Mouse (Mus musculus) cortical plate, adult 2 months (tissue): ENCODE measurements around the gene Fzd7.

ENCODE experiments used
- CTCF ChIP-seq: fragments of 200-500 bp; IDR thresholded peaks from 2 replicates; pipeline ENCODE4 v1.5.1; 2011; ENCODE audit warnings: mild to moderate bottlenecking, control low read depth, low read length; ENCODE audit not compliant: insufficient read depth; ENCODE audit errors: extremely low read depth
- POLR2A ChIP-seq: fragments of 200-500 bp; IDR thresholded peaks from 2 replicates; pipeline ENCODE4 v1.6.1; 2011; ENCODE audit warnings: mild to moderate bottlenecking, low read length, control low read depth; ENCODE audit not compliant: insufficient read depth; ENCODE audit errors: extremely low read depth

DNA sequence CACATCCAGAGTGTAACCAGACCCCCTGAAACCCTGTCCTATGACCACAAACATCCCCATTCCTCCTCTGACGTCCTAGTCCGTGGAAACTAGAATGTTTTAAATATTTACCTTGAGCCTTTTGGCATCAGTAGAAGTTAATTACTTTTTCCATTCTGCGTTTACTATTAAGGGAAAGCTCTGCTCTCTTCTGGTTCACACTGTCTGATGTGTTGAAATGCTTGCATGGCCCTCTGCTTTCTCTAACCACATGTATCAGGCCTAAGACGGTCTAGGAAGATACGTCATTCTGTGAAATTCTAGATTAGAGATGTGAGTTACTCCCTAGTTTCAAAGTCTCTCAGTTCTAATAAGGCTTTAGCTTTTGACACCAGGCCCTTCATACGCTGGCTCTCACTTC is 45.0 kb downstream of the Fzd7 start:
- TF ChIP-seq CTCF (no peak), POLR2A (no peak)
